Mouse (Mus musculus) heart, adult 8-10 months (tissue): ENCODE measurements around the gene 1700025G04Rik. TPM values are rescaled to one million over a fixed set of nuclear protein-coding genes. Genes with fewer than 3 reads are reported as not detected.

Experiments
- DNase-seq: peaks from one replicate; pipeline ENCODE4 v3.0.0; 2022; ENCODE audit warnings: low spot score
- total RNA-seq, 4 experiments: library from RNA; stranded (reverse); gene quantifications; 2 replicates each; pipeline ENCODE4 v1.2.4; 2022

1700025G04Rik gene
- total RNA-seq, 4 experiments from 2014 or later, result 37.1 to 52.9 (median 46.2) TPM

DNA sequence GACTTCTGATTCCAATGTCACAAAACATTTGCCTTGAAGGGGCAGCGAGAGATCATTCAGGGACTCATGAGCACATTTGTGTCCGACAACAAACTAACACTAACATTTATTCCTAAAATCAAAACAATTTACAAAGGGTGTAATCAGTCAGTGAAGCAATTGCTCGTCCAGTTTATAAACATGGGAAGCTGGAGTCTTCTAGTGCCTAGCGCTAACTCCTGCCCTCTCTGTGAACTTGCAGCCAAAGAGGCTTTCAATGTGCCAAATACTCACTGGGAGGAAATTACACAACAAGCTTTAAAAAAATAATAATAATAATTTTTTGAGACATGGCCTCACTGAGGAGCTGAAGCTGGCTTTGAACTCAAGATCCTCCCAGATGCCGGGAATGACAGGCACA, 57.8 kb downstream of the 1700025G04Rik start:
- DNase-seq, result no peak

DNA sequence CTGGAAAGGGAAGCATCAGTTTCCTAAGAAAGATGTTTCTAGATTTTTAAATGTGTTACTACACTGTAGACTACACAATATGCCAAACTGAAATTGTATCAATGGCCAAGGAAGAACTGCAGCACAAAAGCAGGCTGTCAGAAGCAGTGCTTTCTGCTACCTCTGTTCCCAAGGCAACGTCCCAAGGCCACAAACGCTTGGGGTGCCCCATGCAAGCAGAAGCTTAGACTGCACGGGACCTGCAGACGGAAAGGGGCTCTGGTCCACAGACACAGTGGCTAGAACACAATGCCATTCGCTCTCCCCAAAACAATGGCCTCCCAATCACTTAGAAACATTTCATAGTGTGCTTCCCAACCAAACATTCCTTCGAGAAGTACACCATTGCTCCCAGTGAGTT, 59.4 kb downstream of the 1700025G04Rik start:
- DNase-seq, result no peak

GRCm38 (mm10) chr1:152028718-152029117, 61.2 kb downstream of the 1700025G04Rik start:
- no peak for DNase-seq

DNA sequence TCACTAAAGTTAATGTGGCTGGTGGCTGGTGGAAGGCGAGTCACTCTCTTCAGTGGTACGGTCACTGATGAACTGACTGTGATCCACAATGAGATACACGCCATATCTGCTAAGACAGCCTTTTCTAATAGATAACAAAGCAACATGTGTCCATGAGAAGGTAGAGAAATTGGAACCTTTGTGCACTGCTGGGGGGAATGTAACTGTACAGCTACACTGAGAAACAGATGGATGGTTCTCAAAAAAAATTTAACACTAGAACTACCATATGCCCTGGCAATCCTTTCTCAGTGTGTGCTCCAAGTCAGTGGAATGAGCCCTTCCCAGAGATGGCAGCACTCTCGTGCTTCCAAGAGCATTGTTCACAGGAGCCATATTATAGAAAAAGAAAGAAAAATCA, 63.2 kb downstream of the 1700025G04Rik start:
- no peak for DNase-seq

DNA sequence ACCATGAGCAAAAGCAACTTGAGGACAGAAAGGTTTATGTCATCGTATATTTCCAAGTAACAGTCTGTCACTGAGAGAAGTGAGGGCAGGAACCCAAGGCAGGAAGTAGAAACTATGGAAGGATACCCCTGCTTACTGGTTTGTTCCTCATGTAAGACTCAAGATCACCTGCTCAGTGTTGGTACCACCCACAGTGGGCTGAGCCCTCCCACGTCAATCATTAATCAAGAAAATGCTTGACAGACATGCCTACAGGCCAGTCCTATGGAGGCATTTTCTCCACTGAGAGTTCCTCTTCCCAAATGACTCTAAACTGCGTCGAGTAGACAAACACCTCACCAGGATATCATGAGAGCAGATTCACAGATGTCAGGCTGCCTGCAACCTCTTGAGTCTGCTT, 64.6 kb downstream of the 1700025G04Rik start:
- no peak for DNase-seq

GRCm38 (mm10) chr1:152024019-152024787, 65.7 kb downstream of the 1700025G04Rik start:
- no peak for DNase-seq

GRCm38 (mm10) chr1:152020812-152021211, 69.1 kb downstream of the 1700025G04Rik start:
- DNase-seq, result no peak

GRCm38 (mm10) chr1:152020070-152020469, 69.9 kb downstream of the 1700025G04Rik start:
- no peak for DNase-seq

DNA sequence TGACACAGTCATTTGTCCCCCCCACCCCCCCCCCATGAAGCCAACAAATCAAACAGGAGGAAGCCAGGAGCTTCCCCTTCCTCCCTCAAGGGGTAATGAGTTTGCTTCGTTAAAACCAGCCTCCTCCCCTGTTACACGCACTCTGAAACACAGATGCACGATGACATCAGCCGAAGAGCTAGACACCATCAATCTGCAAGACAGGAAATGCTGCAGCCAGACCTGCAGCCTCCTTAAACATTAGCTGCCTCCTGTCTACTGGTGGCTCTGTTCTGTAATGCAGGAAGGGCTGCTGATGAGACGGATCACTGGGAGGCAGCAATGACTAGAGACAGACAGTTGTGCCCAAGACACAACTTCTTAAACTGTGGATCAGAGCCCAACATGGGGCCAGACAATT, 70.7 kb downstream of the 1700025G04Rik start:
- DNase-seq, result no peak

GRCm38 (mm10) chr1:152018322-152018721, 71.6 kb downstream of the 1700025G04Rik start:
- no peak for DNase-seq

DNA sequence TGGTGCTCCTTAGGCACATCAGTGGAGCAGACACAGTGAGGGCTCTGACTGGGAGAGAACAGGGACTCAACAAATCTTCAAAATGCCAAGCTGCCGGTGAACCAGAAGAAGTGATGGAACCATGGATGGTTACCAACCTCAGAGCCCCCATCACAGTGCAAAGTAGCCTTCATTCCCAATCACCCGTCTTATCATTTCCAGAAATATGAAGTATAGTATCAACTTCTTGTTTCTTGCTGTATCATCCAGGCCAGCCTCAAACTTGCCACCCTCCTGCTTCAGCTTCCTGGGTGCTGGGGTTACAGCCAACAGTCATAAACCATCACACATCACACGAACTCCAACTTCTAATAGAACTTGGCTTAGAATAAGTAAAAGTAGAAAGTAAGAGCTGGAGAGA, 73.3 kb downstream of the 1700025G04Rik start:
- no peak for DNase-seq

DNA sequence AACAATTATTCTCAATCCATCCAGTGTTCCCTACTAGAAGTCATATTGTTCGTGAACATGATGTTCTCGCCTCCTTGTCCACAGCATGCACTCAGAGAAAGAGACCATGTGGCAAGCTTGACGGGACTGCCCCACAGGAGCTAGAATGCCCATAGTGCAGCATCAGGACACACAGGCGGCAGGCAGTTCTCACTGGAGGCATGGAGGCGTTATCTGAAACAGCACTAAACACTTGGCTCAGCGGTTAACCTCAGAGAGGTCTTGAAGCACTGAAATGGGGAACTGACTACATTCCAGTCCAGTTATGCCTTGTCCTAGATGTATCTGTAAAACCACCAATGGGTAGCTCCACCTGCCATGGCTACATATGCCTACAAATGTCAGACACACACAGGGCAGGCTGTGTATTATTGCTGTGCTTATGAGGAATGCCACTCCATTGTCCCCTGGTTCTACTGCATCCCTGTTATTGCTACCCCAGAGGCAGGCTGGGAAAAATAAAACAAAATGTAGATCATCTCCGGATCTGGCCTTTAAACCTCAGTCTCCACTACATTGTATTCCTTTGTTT, 74.3 kb downstream of the 1700025G04Rik start:
- DNase-seq, result no peak

GRCm38 (mm10) chr1:152011741-152012140, 78.2 kb downstream of the 1700025G04Rik start:
- no peak for DNase-seq

GRCm38 (mm10) chr1:152010251-152010980, 79.5 kb downstream of the 1700025G04Rik start:
- no peak for DNase-seq

GRCm38 (mm10) chr1:152008473-152008991, 81.4 kb downstream of the 1700025G04Rik start:
- no peak for DNase-seq

- DNase-seq, result no peak
Observed at GRCm38 (mm10) chr1:152006529-152006928, 83.4 kb downstream of the 1700025G04Rik start.

GRCm38 (mm10) chr1:152004509-152004908, 85.4 kb downstream of the 1700025G04Rik start:
- no peak for DNase-seq

DNA sequence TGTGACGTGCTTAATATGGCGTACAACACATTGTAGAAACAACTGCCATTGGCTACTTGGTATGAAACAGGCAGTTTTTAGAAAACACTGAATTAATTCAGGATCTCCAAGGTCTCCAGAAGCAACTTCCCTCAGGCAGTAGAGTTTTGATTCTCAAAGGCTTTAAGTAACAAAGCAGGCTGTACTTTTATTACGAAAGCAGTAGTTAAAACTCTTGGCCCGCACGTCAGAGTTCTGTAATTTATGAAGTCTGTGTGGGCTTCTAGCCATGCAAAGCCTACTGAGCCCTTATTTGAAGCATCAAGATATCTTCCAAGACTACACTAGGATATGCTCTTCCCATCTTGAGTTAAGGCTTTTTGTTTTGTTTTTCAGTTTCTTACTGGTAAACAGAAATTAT, 89.5 kb downstream of the 1700025G04Rik start:
- no peak for DNase-seq

DNA sequence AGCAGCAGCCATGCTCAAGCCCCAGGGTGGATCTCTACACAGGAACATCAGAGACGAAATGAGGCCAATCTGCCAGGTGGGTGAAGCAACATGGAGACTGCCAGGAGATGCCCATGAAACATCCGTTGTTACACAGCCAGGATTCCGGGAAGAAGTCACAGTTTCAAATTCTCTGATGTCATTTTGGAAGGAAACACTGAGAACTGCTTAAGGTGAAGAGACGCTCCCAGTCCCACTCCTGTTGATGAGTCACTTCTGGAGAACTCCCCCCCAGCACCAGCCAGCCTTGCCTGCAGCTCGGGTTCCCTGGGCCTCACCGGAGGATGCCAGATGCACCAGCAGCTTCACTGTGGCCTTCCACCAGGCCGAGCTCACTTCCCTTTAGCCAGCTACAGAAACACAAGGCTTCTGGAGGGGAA, 90.5 kb downstream of the 1700025G04Rik start:
- DNase-seq, result no peak

GRCm38 (mm10) chr1:151998721-151999206, 91.2 kb downstream of the 1700025G04Rik start:
- DNase-seq, result no peak

DNA sequence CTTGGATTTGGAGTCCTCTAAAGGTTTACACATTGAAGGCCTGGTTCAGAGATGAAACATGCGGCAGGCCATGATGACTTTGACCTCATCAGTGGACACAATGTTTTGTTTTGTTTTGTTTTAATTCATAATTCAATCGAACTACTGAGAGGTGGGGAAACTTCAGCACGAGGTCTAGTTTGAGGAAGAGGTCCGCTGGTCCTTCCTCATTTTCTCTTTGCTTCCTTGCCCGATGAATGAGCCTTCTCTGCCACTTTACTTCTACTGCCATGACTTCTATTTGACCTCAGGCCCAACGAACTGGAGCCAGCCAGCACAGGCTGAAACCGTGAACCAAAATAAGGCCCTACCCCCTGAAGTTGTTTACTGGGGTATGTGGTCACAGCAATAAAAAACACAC, 92.3 kb downstream of the 1700025G04Rik start:
- DNase-seq, result no peak
